Mouse (Mus musculus) intestine, postnatal 0 days (tissue): ENCODE data around the gene Hivep3. TPM values are rescaled to one million over a fixed set of nuclear protein-coding genes. Genes with fewer than 3 reads are reported as not detected.

ENCODE experiments used
- ATAC-seq: fragments of 200-750 bp; cut with Nextera tagmentation; 2 replicates; pipeline ENCODE4 v1.8.0; 2017; ENCODE audit warnings: mild to moderate bottlenecking, moderate TSS enrichment, moderate library complexity
- H3K27ac ChIP-seq: fragments of 300-500 bp; sonication (generic); 2 replicates; pipeline ENCODE4 v1.5.1; 2014; ENCODE audit warnings: mild to moderate bottlenecking, low read depth, low read length, moderate library complexity
- H3K27me3 ChIP-seq: fragments of 300-500 bp; sonication (generic); replicated peaks from 2 replicates; pipeline ENCODE4 v1.6.1; 2014; ENCODE audit warnings: low read length, mixed read lengths; ENCODE audit not compliant: control insufficient read depth, insufficient read depth
- H3K36me3 ChIP-seq: fragments of 300-500 bp; sonication (generic); 2 replicates; pipeline ENCODE4 v1.6.1; 2014; ENCODE audit warnings: mild to moderate bottlenecking, moderate library complexity; ENCODE audit not compliant: control insufficient read depth, insufficient read depth
- H3K4me1 ChIP-seq: fragments of 300-500 bp; sonication (generic); replicated peaks from 2 replicates; pipeline ENCODE4 v1.6.1; 2014; ENCODE audit warnings: antibody characterized with exemption, low read length, mixed read lengths; ENCODE audit not compliant: control insufficient read depth, insufficient read depth
- H3K4me2 ChIP-seq: fragments of 300-500 bp; sonication (generic); replicated peaks from 2 replicates; pipeline ENCODE4 v1.6.1; 2014; ENCODE audit warnings: low read depth, mild to moderate bottlenecking, moderate library complexity
- H3K4me3 ChIP-seq: fragments of 300-500 bp; sonication (generic); 2 replicates; pipeline ENCODE4 v1.5.1; 2014; ENCODE audit warnings: low read depth, low read length
- H3K9ac ChIP-seq: fragments of 300-500 bp; sonication (generic); 2 replicates; pipeline ENCODE4 v1.6.1; 2014; ENCODE audit warnings: mild to moderate bottlenecking, low read depth, low read length
- H3K9me3 ChIP-seq: fragments of 300-500 bp; sonication (generic); 2 replicates; pipeline ENCODE4 v1.6.1; 2016; ENCODE audit warnings: mixed run types; ENCODE audit not compliant: control insufficient read depth
- CTCF ChIP-seq: sonication (generic); IDR thresholded peaks from 2 replicates; pipeline ENCODE4 v1.5.1; 2016; ENCODE audit warnings: low read depth, mild to moderate bottlenecking, control low read depth, antibody characterized with exemption, moderate library complexity
- WGBS: fragments of 180-500 bp; shearing (Covaris S2); extraction: QIAGEN DNeasy Blood & Tissue Kit; methylation state at CpG from one replicate; pipeline ENCODE4 v1.1.7; 2014; 5-methylcytosine and 5-hydroxymethylcytosine counted together
- polyA plus RNA-seq: library from polyadenylated mRNA; unstranded; fragments of >200 nt; fragmentation: Nextera tagmentation; extraction: Ambion mirVana; gene quantifications from 2 replicates; pipeline ENCODE4 v1.2.1, GENCODE M21; 2015

Hivep3 gene
- polyA plus RNA-seq, 1 experiment from 2014 or later = 4.1 TPM

DNA sequence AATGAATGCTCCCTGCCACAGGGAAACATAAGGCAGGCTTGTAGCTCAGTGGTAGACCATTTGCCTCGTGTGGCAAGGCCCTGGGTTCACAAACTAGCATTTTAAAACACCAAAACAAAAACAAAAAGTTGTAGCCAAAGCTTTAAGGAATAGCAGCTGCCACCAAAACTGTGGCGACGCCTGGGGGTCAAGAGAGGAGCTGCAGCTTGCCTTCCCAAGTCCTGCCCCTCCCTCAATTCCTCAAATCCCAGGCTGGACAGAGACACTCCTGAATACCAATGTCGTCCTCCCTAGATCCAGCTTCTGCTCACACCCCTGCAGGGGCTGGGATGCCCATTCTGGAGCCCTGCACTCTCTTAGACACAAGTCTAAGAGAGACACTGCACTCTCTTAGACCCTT, 453.4 kb downstream of the Hivep3 start:
- no peak for ATAC-seq
- Histone ChIP-seq H3K4me2 (no peak overlapping the region), H3K4me1 (peaks cover 18% of the 10 kb centered on the region; the same call in 1 of the 2 replicates), H3K9ac (no peak overlapping the region), H3K4me3 (no peak overlapping the region), H3K27me3 (no peaks in the 10 kb centered on the region), H3K27ac (no peak overlapping the region), H3K36me3 (no peaks in the 10 kb centered on the region), H3K9me3 (no peaks in the 10 kb centered on the region)
- WGBS = 26% methylated on average over 4 of the region's 4 CpGs
- TF ChIP-seq CTCF = peak; percentile 70

Other genes starting within 250 kb of the Hivep3 start
- gene Rimkla, start 241.2 kb upstream of the Hivep3 start, polyA plus RNA-seq = 0.35 TPM in 2 replicates
- gene Foxj3, start 196.8 kb upstream of the Hivep3 start, polyA plus RNA-seq = 11.8 and 13.9 TPM in 2 replicates
- gene Frg2f1, start 194.3 kb upstream of the Hivep3 start, polyA plus RNA-seq = 4.8 and 5.9 TPM in 2 replicates
- 1,981 and 2,155 TPM in 2 replicates for gene Guca2a, start 96.1 kb upstream of the Hivep3 start, polyA plus RNA-seq
- 1,738 and 1,809 TPM in 2 replicates for gene Guca2b, start 74.8 kb upstream of the Hivep3 start, polyA plus RNA-seq